Mouse (Mus musculus): ENCODE data around the gene Srgap1.

Gene Srgap1

GRCm38 (mm10) chr10:121886805-121887204 is 160.3 kb downstream of the Srgap1 start:
- intact Hi-C loops (cut with DNase I), result no loop called here

GRCm38 (mm10) chr10:121885512-121886218 is 161.4 kb downstream of the Srgap1 start:
- intact Hi-C loops (cut with DNase I), result no loop called here

GRCm38 (mm10) chr10:121882461-121882860 is 164.7 kb downstream of the Srgap1 start:
- intact Hi-C loops (cut with DNase I), result no loop called here

- intact Hi-C loops (cut with DNase I), result no loop called here
Observed at GRCm38 (mm10) chr10:121878855-121879254, 168.3 kb downstream of the Srgap1 start.

- intact Hi-C loops (cut with DNase I), result no loop called here
Observed at GRCm38 (mm10) chr10:121877906-121878305, 169.2 kb downstream of the Srgap1 start.

- intact Hi-C loops (cut with DNase I), result no loop called here
Observed at GRCm38 (mm10) chr10:121873063-121873489, 174.0 kb downstream of the Srgap1 start.

GRCm38 (mm10) chr10:121869941-121870340 is 177.2 kb downstream of the Srgap1 start:
- intact Hi-C loops (cut with DNase I), result no loop called here

GRCm38 (mm10) chr10:121868255-121868654 is 178.9 kb downstream of the Srgap1 start:
- intact Hi-C loops (cut with DNase I), result no loop called here

- intact Hi-C loops (cut with DNase I), result no loop called here
Observed at GRCm38 (mm10) chr10:121865503-121866239, 181.4 kb downstream of the Srgap1 start.

GRCm38 (mm10) chr10:121860924-121861323 is 186.2 kb downstream of the Srgap1 start:
- intact Hi-C loops (cut with DNase I), result no loop called here

GRCm38 (mm10) chr10:121859803-121860571 is 187.1 kb downstream of the Srgap1 start:
- intact Hi-C loops (cut with DNase I), result no loop called here

GRCm38 (mm10) chr10:121858911-121859310 is 188.2 kb downstream of the Srgap1 start:
- intact Hi-C loops (cut with DNase I), result no loop called here

GRCm38 (mm10) chr10:121858086-121858485 is 189.0 kb downstream of the Srgap1 start:
- intact Hi-C loops (cut with DNase I), result no loop called here

GRCm38 (mm10) chr10:121855863-121856446 is 191.2 kb downstream of the Srgap1 start:
- intact Hi-C loops (cut with DNase I), result no loop called here

GRCm38 (mm10) chr10:121853385-121853808 is 193.7 kb downstream of the Srgap1 start:
- intact Hi-C loops (cut with DNase I), result no loop called here

GRCm38 (mm10) chr10:121849496-121849895 is 197.6 kb downstream of the Srgap1 start:
- intact Hi-C loops (cut with DNase I), result no loop called here

GRCm38 (mm10) chr10:121845677-121846076 is 201.4 kb downstream of the Srgap1 start:
- intact Hi-C loops (cut with DNase I), result no loop called here

GRCm38 (mm10) chr10:121837166-121837898 is 209.8 kb downstream of the Srgap1 start:
- intact Hi-C loops (cut with DNase I), result loop anchor here (2.0 kb wide), 1 partner anchor 209 kb away; the partner anchor contains the start of gene Srgap1

- intact Hi-C loops (cut with DNase I), result loop anchor here (2.0 kb wide), 1 partner anchor 210 kb away; the partner anchor contains the start of gene Srgap1
Observed at GRCm38 (mm10) chr10:121836507-121837165, 210.5 kb downstream of the Srgap1 start.

- intact Hi-C loops (cut with DNase I), result no loop called here
Observed at GRCm38 (mm10) chr10:121833443-121833842, 213.7 kb downstream of the Srgap1 start.
